Mouse (Mus musculus): ENCODE results near the gene Slc25a25.

GRCm38 (mm10) chr2:32439177-32439576, 12.1 kb downstream of the Slc25a25 start:
- TF ChIP-seq POLR2A (IDR thresholded peaks at IDR 0.05; ENCODE audit: low read depth, low read length) (no peak), CTCF (IDR thresholded peaks at IDR 0.05; ENCODE audit: extremely low read depth, insufficient read depth, insufficient read length, insufficient replicate concordance) (no peak)

All from spleen, adult 2 months (tissue).